Mouse (Mus musculus) bone marrow macrophage, adult 2 months (primary cell): ENCODE data around the gene Kif1c. TPM values are rescaled to one million over a fixed set of nuclear protein-coding genes. Genes with fewer than 3 reads are reported as not detected.

Experiments used
- H3K27ac ChIP-seq: 2 replicates; pipeline ENCODE4 v1.5.1; 2012; ENCODE audit warnings: low read depth, low read length; ENCODE audit not compliant: insufficient read depth
- H3K4me1 ChIP-seq: 2 replicates; pipeline ENCODE4 v1.6.1; 2012; ENCODE audit warnings: low read length; ENCODE audit not compliant: control insufficient read depth, insufficient read depth
- H3K4me3 ChIP-seq: 2 replicates; pipeline ENCODE4 v1.5.1; 2012; ENCODE audit warnings: mild to moderate bottlenecking, low read length, moderate library complexity; ENCODE audit not compliant: insufficient read depth
- CTCF ChIP-seq: IDR thresholded peaks from 2 replicates; pipeline ENCODE4 v1.5.1; 2012; ENCODE audit warnings: low read depth, mild to moderate bottlenecking, low read length, moderate library complexity
- POLR2A ChIP-seq: IDR thresholded peaks from 2 replicates; pipeline ENCODE4 v1.6.1; 2012; ENCODE audit warnings: mild to moderate bottlenecking, low read depth, low read length, borderline replicate concordance
- polyA plus RNA-seq: library from polyadenylated mRNA; stranded (reverse); fragments of >200 nt; gene quantifications from 2 replicates; pipeline ENCODE4 v1.2.4, GENCODE M21; 2012; ENCODE audit not compliant: missing spikeins, insufficient read depth, insufficient read length

Kif1c gene
- polyA plus RNA-seq, 1 experiment = 57.9 TPM

DNA sequence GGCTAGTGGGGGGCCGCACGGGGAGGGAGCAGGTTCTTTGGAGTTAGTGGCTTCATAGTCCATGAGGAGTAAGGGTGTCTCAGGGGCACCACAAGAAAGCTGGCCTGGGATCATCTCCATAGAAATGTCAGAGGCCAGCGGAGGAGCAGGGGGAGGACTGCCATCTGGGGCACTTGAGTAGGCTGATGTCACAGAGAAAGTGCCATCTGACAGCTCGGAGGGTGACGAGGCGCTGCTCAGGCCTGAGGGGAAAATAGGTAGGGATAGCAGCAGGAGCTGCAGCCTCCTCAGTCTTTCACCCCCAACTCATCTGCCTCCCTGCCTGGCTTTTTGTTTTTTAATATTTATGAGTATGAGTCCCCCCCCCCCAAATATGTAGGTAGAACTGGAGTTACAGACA is 26.3 kb upstream of the Kif1c start:
- no peak for TF ChIP-seq CTCF
- TF ChIP-seq POLR2A = no peak
- Histone ChIP-seq H3K4me3 (no peak overlapping the region), H3K4me1 (peaks cover 37% of the 10 kb centered on the region), H3K27ac (no peak overlapping the region)

DNA sequence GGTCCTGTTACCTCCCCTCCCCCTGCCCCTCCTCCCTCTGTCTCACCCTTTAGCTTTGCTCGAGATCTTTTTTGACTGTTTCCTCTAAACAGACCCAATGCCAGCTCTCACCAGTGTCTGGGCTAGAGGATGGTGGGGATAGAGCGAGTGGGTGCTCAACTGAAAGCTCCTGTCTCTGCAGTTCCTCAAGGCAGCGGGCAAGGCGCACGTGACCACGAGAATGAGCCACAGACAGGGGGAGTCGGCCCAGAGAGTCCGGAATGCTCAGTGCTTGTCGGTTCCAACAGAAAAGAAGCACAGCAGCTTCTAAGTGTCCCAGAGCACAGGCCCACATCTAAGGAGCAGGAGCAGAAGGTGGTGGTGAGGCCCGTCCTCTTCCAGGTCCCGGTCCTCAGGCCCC is 25.8 kb upstream of the Kif1c start:
- no peak for TF ChIP-seq CTCF
- TF ChIP-seq POLR2A = no peak
- Histone ChIP-seq H3K4me1 (peaks cover 42% of the 10 kb centered on the region), H3K4me3 (no peak overlapping the region), H3K27ac (no peak overlapping the region)

DNA sequence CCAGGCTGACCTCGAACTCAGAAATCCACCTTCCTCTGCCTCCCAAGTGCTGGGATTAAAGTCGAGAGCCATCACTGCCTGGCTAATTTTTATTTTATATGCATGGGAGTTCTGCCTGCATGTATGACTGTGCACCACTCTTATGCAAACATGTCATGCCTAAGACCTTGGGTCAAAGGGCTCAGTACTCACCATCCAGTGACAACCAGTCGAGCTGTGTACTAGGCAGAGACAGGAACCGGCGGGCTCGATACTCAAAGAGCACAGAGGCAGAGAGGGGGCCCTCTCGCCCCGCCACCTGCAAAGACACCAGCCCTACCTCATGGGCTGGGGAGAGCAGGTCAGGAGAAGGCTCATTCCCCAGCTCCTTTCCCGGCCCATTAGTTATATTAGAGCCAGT is 22.3 kb upstream of the Kif1c start:
- Histone ChIP-seq H3K4me1 (peaks cover 45% of the 10 kb centered on the region), H3K27ac (no peak overlapping the region), H3K4me3 (no peak overlapping the region)
- TF ChIP-seq POLR2A (no peak), CTCF (no peak)

DNA sequence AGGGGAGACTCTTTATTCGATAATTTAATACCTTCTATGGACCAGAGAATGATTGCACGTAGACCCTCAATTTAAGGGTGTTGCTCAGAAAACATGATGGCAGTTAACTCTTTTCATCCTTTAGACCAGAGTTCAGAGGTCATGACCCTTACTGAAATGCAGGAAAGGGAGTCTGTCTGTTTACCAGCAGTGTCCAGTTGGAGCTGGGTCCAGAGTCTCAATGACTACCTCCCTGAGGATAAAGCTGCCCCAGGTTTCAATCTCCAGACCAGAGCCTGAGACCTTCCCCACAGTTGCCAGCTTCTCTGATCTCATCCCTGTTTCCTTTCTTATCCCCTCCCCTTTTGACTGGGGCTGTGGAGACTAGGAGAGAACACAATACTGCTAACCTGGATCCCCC is 21.8 kb upstream of the Kif1c start:
- Histone ChIP-seq H3K4me1 (peaks cover 49% of the 10 kb centered on the region), H3K4me3 (no peak overlapping the region), H3K27ac (peak overlapping the region; percentile 94; the same call in 1 of the 2 replicates)
- TF ChIP-seq POLR2A (no peak), CTCF (no peak)

DNA sequence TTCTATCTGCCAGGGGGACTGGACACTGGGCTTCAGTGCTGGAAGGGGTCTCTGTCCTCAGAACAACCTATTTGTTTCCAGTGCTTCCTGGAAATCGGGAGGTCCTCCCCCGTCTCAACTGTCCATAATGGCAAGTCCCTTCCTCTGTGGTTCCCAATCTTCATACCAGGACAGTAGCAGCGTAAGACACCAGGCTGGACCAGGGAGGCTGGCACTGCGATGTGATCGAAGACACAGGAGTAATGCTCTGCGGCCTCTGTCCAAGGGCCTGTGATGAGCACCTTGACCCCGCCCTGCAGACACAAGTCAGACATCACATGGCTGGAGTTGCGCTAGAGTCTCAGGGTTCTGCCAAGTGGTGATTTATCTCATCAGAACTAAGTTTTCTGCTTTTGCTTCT is 21.0 kb upstream of the Kif1c start:
- no peak overlapping the region for H3K4me3 ChIP-seq
- no peak for TF ChIP-seq CTCF
- peak overlapping the region; percentile 94 for H3K27ac ChIP-seq
- H3K4me1 ChIP-seq = peaks cover 56% of the 10 kb centered on the region

DNA sequence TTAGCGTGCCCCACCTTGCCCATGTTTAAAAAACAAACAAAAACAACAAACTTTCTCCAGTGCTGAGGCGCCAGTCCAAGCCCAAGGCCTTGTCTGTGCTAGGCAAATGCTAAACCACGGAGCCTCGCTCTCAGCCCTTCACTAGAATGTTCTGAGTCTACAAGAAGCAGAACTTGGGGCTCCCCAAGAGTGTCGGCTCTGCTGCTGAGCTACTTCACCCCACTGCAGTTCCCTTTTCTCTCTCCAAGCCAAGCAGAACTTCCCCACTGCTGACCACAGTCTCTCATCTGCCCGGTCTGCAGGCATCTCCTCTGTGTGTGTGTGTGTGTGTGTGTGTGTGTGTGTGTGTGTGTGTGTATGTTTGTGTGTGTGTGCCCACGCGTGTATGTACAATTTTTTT is 20.5 kb upstream of the Kif1c start:
- H3K27ac ChIP-seq = peak overlapping the region; percentile 94
- TF ChIP-seq POLR2A (no peak), CTCF (no peak)
- peaks cover 58% of the 10 kb centered on the region for H3K4me1 ChIP-seq

DNA sequence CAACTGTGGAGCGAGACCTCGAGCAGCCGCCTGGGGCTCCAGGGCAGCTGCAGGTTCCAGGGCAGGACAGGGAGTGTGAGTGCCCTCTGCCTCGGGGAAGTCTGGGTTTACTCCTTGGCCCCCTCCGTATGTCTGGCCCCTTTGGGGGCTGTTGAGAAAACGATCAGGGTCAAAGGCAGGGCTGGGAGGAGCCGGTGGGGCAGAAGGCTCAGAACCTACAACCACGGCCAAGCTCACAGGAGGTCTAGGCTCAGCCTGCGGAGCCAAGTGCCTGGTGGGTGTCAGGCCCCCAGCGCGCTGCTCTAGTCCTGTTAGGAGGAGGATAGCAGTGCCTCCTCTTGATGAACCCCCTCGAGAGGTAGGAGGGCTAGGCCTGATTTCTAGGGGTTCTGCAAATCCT is 19.2 kb upstream of the Kif1c start:
- no peak overlapping the region for H3K27ac ChIP-seq
- H3K4me1 ChIP-seq = peaks cover 67% of the 10 kb centered on the region
- TF ChIP-seq CTCF (no peak), POLR2A (no peak)
- H3K4me3 ChIP-seq = no peak overlapping the region

More for the DNA sequence above, 20.5 kb upstream of the Kif1c start:
- no peak overlapping the region for H3K4me3 ChIP-seq

DNA sequence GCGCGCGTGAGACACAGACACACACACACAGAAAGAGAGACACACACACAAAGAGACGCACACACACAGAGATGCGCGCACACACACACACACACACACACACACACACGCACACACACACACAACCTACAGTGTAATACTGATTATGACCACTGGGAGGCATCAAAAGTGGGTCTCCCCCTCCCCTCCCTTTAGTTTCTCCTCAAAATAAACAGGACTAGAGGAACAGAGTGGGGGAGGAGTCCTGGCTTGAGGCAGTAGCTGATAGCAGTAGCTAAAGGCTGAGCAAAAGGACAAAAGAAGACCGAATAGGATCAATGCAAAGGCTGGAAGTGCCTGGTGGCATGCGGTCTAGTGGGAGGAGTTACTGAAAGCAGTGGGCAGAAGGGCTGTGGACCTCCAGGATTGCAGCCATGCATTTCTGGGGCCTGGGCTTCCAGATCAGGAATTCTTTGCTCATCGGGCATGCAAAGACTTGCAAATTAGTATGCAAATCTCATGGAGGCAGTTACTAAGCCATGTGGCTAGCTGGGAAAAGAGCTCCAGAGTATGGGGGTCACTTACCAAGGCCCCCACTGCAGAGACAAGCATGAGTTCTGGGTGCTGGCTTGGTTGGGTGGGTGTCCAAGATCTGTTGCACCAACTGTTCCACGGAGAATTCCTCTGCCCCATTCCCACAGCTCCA is 18.3 kb upstream of the Kif1c start:
- Histone ChIP-seq H3K27ac (0 out of 2 replicates have a peak overlapping the region, but pooled peaks have one; percentile 0), H3K4me1 (peaks cover 72% of the 10 kb centered on the region), H3K4me3 (no peak overlapping the region)
- TF ChIP-seq POLR2A (no peak), CTCF (no peak)

DNA sequence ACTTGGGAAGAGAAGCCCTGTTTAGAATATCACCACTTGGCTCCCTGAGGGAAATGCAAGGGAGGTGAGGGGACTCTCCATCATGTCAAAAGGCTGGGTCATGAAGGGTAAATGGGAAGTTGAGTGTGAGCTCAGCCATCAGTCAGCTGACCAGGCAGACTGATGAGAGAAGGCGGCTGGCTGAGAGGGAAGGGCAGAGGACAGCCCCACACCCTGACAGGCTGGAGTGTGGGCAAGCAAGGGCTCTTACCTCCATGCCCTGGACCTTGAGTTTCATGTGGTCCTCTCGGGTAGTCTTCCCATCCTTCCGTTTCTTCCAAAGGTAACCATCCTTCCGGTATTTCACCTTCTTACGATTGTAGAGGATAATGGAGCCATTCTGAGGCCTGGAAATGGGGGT is 16.7 kb upstream of the Kif1c start:
- peak overlapping the region; percentile 86 for H3K27ac ChIP-seq
- 0 out of 2 replicates have a peak overlapping the region, but pooled peaks have one; percentile 5 for H3K4me3 ChIP-seq
- no peak for TF ChIP-seq CTCF
- TF ChIP-seq POLR2A = no peak
- H3K4me1 ChIP-seq = peaks cover 69% of the 10 kb centered on the region

DNA sequence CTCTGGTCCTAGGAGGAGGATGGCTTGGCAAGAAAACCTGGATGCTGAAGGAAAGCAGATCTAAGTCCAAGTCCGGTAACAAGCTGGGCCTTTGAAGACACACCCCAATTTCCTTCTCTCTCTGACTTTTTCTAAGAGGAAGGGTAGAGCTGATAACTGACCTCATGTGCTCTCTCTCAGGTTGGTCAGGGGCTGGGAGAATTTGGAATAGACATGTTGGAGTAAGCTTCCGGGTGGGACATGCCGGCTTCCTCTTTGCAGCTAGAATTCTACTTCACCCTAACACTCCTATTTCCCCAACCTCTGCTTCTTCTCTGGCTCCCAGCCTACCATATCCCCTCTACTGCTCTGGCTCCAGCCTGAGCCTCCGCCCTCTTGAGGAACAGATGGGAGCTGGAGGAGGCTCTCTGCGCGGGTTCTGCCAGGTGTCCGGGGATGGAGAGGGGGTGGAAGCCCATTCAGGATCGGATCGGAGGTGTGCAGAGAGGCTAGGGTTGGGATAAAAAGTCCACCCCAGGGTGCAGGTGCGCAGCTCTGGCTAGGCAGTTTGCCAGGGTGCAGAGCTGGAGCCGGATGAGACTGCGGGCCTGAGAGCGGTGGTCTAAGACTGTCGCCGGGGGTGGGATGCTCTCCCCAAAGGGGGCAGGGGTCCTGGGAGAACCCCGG is 13.3 kb upstream of the Kif1c start:
- Histone ChIP-seq H3K4me3 (peak overlapping the region; percentile 86), H3K4me1 (peaks cover 51% of the 10 kb centered on the region), H3K27ac (peak overlapping the region; percentile 79)
- TF ChIP-seq CTCF = no peak
- no peak for TF ChIP-seq POLR2A
